In genomic region chr13:68799777-68800176, GRCm38 (mm10) we compare ENCODE assay signal across 11 mouse cellular contexts.
DNase-seq lines count a peak whose midpoint lies in the region; ATAC-seq and TF ChIP-seq lines count a peak whose summit lies in the region.
"Had no signal": no experiment of that assay in that cellular context is flagged by ENCODE, and none has a peak within 500 bp of the region (broad histone marks: within the 10 kb centered on the region; RNA-seq: fewer than 3 reads in every experiment).

No protein-coding gene starts in this region.

- no peaks in the 10 kb centered on the region; the same call in 1 of the 2 replicates for H3K36me3 ChIP-seq in kidney, embryonic 16.5 days (ENCODE audit: insufficient read depth, low read length)
- no peaks in the 10 kb centered on the region for H3K36me3 ChIP-seq in thymus, adult 2 months (ENCODE audit: control insufficient read depth, insufficient read depth, low read length)
- H3K36me3 ChIP-seq: limb, embryonic 13.5 days; stomach, embryonic 15.5 days had no signal

- no peaks in the 10 kb centered on the region for H3K27me3 ChIP-seq in kidney, embryonic 16.5 days (ENCODE audit: insufficient read depth, low read length)
- H3K27me3 ChIP-seq in thymus, adult 2 months (ENCODE audit: control insufficient read depth, insufficient read depth, low read length) = no peaks in the 10 kb centered on the region
- H3K27me3 ChIP-seq: limb, embryonic 13.5 days; stomach, embryonic 15.5 days had no signal

- no peaks in the 10 kb centered on the region for H3K4me1 ChIP-seq in kidney, embryonic 16.5 days (ENCODE audit: insufficient read depth, low read length)
- no peaks in the 10 kb centered on the region for H3K4me1 ChIP-seq in thymus, adult 2 months (replicated peaks; ENCODE audit: control insufficient read depth, insufficient read depth, low read length)
- H3K4me1 ChIP-seq: limb, embryonic 13.5 days; stomach, embryonic 15.5 days had no signal

- no peak for TF ChIP-seq POLR2A in thymus, adult 2 months (IDR thresholded peaks at IDR 0.05; ENCODE audit: control insufficient read depth, extremely low read depth, insufficient read depth, low read length, poor library complexity)

- no peak overlapping the region for H3K27ac ChIP-seq in kidney, embryonic 16.5 days (ENCODE audit: low read length)
- no peak overlapping the region for H3K27ac ChIP-seq in thymus, adult 2 months (ENCODE audit: control insufficient read depth, insufficient read depth, low read length)
- H3K27ac ChIP-seq: limb, embryonic 13.5 days; stomach, embryonic 15.5 days had no signal

- no peak overlapping the region for H3K9ac ChIP-seq in kidney, embryonic 16.5 days (replicated peaks; ENCODE audit: low read length)
- H3K9ac ChIP-seq: limb, embryonic 13.5 days; stomach, embryonic 15.5 days had no signal

- no peak for ATAC-seq in kidney, embryonic 16.5 days (ENCODE audit: low FRiP score, low TSS enrichment)

- peak; percentile 39 for DNase-seq in adrenal gland, postnatal 14 days
- no peak for DNase-seq in adrenal gland, adult 18-20 months (ENCODE audit: low spot score in 2 of 2)
- DNase-seq in kidney, postnatal 10 days = peak; percentile 24
- DNase-seq in thymus, postnatal 25 days = peak; percentile 1
- no peak for DNase-seq in thymus, adult 2 months
- peak; percentile 63 for DNase-seq in testis, postnatal 10 days (ENCODE audit: low spot score)
- DNase-seq in right cerebral cortex, adult 2 months (ENCODE audit: low spot score in 2 of 2) = no peak

- WGBS in kidney, embryonic 16.5 days = 64% methylated on average over 6 of the region's 6 CpGs
- WGBS in thymus, adult 2 months = 63% methylated on average over 6 of the region's 6 CpGs

- no peak for TF ChIP-seq CTCF in thymus, adult 2 months (IDR thresholded peaks at IDR 0.05; ENCODE audit: borderline replicate concordance, control insufficient read depth, extremely low read depth, insufficient read depth, low read length, poor library complexity)

- no peaks in the 10 kb centered on the region for H3K9me3 ChIP-seq in kidney, embryonic 16.5 days (ENCODE audit: low read length)
- H3K9me3 ChIP-seq: limb, embryonic 13.5 days; stomach, embryonic 15.5 days had no signal

- H3K4me3 ChIP-seq in kidney, embryonic 16.5 days (ENCODE audit: low read length) = no peak overlapping the region
- H3K4me3 ChIP-seq in thymus, adult 2 months (ENCODE audit: control insufficient read depth, insufficient read depth, low read length) = no peak overlapping the region
- H3K4me3 ChIP-seq: limb, embryonic 13.5 days; myocyte; stomach, embryonic 15.5 days had no signal

- no peak overlapping the region for H3K4me2 ChIP-seq in kidney, embryonic 16.5 days (replicated peaks; ENCODE audit: low read depth, low read length)
- H3K4me2 ChIP-seq: limb, embryonic 13.5 days; stomach, embryonic 15.5 days had no signal

Comparison
In these comparisons a context has a peak if more than half of its experiments do, and no peak if none do; other contexts are left out.
1. DNase-seq: peak in adrenal gland, postnatal 14 days (single experiment), kidney, postnatal 10 days (single experiment), thymus, postnatal 25 days (single experiment) and testis, postnatal 10 days (single experiment); none in adrenal gland, adult 18-20 months (0 of 2), thymus, adult 2 months (single experiment) and right cerebral cortex, adult 2 months (0 of 2).